Mouse (Mus musculus): Measurements from ENCODE around the gene Fbln1.

Fbln1 gene

GRCm38 (mm10) chr15:85207081-85207480 lies 1.3 kb downstream of the Fbln1 start:
- DNase-seq = no peak

GRCm38 (mm10) chr15:85207763-85208162 lies 2.0 kb downstream of the Fbln1 start:
- DNase-seq = peak; percentile 77

GRCm38 (mm10) chr15:85208332-85208731 lies 2.6 kb downstream of the Fbln1 start:
- DNase-seq = peak; percentile 44

- DNase-seq = peak; percentile 57
Measured at GRCm38 (mm10) chr15:85209341-85209740, 3.6 kb downstream of the Fbln1 start.

GRCm38 (mm10) chr15:85210686-85211085 lies 4.9 kb downstream of the Fbln1 start:
- no peak for DNase-seq

- DNase-seq = no peak
Measured at GRCm38 (mm10) chr15:85211101-85211760, 5.5 kb downstream of the Fbln1 start.

GRCm38 (mm10) chr15:85216069-85216813 lies 10.5 kb downstream of the Fbln1 start:
- DNase-seq = no peak

- DNase-seq = no peak
Measured at GRCm38 (mm10) chr15:85218617-85219265, 13.0 kb downstream of the Fbln1 start.

GRCm38 (mm10) chr15:85220371-85220770 lies 14.6 kb downstream of the Fbln1 start:
- DNase-seq = no peak

- DNase-seq = peak; percentile 76
Measured at GRCm38 (mm10) chr15:85221115-85221854, 15.5 kb downstream of the Fbln1 start.

GRCm38 (mm10) chr15:85225693-85226092 lies 19.9 kb downstream of the Fbln1 start:
- no peak for DNase-seq

- DNase-seq = no peak
Measured at GRCm38 (mm10) chr15:85226841-85227240, 21.1 kb downstream of the Fbln1 start.

GRCm38 (mm10) chr15:85228568-85228967 lies 22.8 kb downstream of the Fbln1 start:
- DNase-seq = no peak

- DNase-seq = no peak
Measured at GRCm38 (mm10) chr15:85229960-85230535, 24.3 kb downstream of the Fbln1 start.

GRCm38 (mm10) chr15:85230613-85231012 lies 24.9 kb downstream of the Fbln1 start:
- DNase-seq = no peak

GRCm38 (mm10) chr15:85231443-85232255 lies 25.9 kb downstream of the Fbln1 start:
- DNase-seq = peak; percentile 85

GRCm38 (mm10) chr15:85232256-85232535 lies 26.4 kb downstream of the Fbln1 start:
- DNase-seq = no peak

GRCm38 (mm10) chr15:85232543-85233250 lies 26.9 kb downstream of the Fbln1 start:
- no peak for DNase-seq

GRCm38 (mm10) chr15:85233251-85233611 lies 27.5 kb downstream of the Fbln1 start:
- no peak for DNase-seq

GRCm38 (mm10) chr15:85233690-85234089 lies 27.9 kb downstream of the Fbln1 start:
- peak; percentile 43 for DNase-seq

Measured in kidney, postnatal 10 days (tissue).